Mouse (Mus musculus): ENCODE data around the gene Fgd6. TPM values are rescaled to one million over a fixed set of nuclear protein-coding genes. Genes with fewer than 3 reads are reported as not detected.

Fgd6 gene
- total and polyA plus RNA-seq, 3 experiments = 1.2 to 2.8 TPM; not detected in 1

Other genes starting within 250 kb of the Fgd6 start
- 0.07 and 0.12 TPM in 2 replicates for gene Usp44, start 204.4 kb upstream of the Fgd6 start, total RNA-seq (2012; rRNA removed)
- 1 to 10 TPM in 1 of 2 experiments, not detected in 1; 1.4 TPM for gene Usp44, start 204.4 kb upstream of the Fgd6 start, polyA plus RNA-seq (2012; ENCODE audit: insufficient read depth in 1 of 2, insufficient read length in 2 of 2, low read depth in 1 of 2, low replicate concordance in 2 of 2, missing spikeins in 1 of 2)
- 326 and 387 TPM in 2 replicates for gene Metap2, start 138.9 kb upstream of the Fgd6 start, total RNA-seq (2012; rRNA removed)
- 1,000 to 10,000 TPM in 1 of 2 experiments, 100 to 1,000 TPM in 1; 921 to 2,567 TPM for gene Metap2, start 138.9 kb upstream of the Fgd6 start, polyA plus RNA-seq (2012; ENCODE audit: insufficient read depth in 1 of 2, insufficient read length in 2 of 2, low read depth in 1 of 2, low replicate concordance in 2 of 2, missing spikeins in 1 of 2)
- gene Vezt, start 184 bp upstream of the Fgd6 start, total RNA-seq (2012; rRNA removed) = 9.5 and 12.6 TPM in 2 replicates
- gene Vezt, start 184 bp upstream of the Fgd6 start, polyA plus RNA-seq (2012; ENCODE audit: insufficient read depth in 1 of 2, insufficient read length in 2 of 2, low read depth in 1 of 2, low replicate concordance in 2 of 2, missing spikeins in 1 of 2) = 10 to 100 TPM in 1 of 2 experiments, not detected in 1; 13.5 TPM
- 3.3 and 3.6 TPM in 2 replicates for gene Nr2c1, start 112.0 kb downstream of the Fgd6 start, total RNA-seq (2012; rRNA removed)
- 1 to 10 TPM in 1 of 2 experiments, not detected in 1; 5.7 TPM for gene Nr2c1, start 112.0 kb downstream of the Fgd6 start, polyA plus RNA-seq (2012; ENCODE audit: insufficient read depth in 1 of 2, insufficient read length in 2 of 2, low read depth in 1 of 2, low replicate concordance in 2 of 2, missing spikeins in 1 of 2)
- 271 and 276 TPM in 2 replicates for gene Ndufa12, start 162.7 kb downstream of the Fgd6 start, total RNA-seq (2012; rRNA removed)
- 100 to 1,000 TPM in 1 of 2 experiments, not detected in 1; 137 TPM for gene Ndufa12, start 162.7 kb downstream of the Fgd6 start, polyA plus RNA-seq (2012; ENCODE audit: insufficient read depth in 1 of 2, insufficient read length in 2 of 2, low read depth in 1 of 2, low replicate concordance in 2 of 2, missing spikeins in 1 of 2)

Measured in MEL (cell line).